Mouse (Mus musculus) gastrocnemius, postnatal 10 days (tissue): ENCODE measurements around the gene Gp1ba. TPM values are rescaled to one million over a fixed set of nuclear protein-coding genes. Genes with fewer than 3 reads are reported as not detected.

Experiments
- DNase-seq: peaks from one replicate; pipeline ENCODE4 v3.0.0; 2021; ENCODE audit warnings: mixed read lengths
- total RNA-seq, 2 experiments: library from RNA; stranded (reverse); gene quantifications; 2 replicates each; pipeline ENCODE4 v1.2.3; 2021

Gene Gp1ba
- total RNA-seq, 2 experiments from 2014 or later, result 0.12 to 0.29 TPM

- no peak for DNase-seq
These were observed 31.6 kb downstream of the Gp1ba start for GRCm38 (mm10) chr11:70670483-70670882.

GRCm38 (mm10) chr11:70671333-70672047, 32.6 kb downstream of the Gp1ba start:
- no peak for DNase-seq

GRCm38 (mm10) chr11:70674014-70674413, 35.1 kb downstream of the Gp1ba start:
- no peak for DNase-seq

GRCm38 (mm10) chr11:70674501-70674900, 35.6 kb downstream of the Gp1ba start:
- no peak for DNase-seq

GRCm38 (mm10) chr11:70678092-70678491, 39.2 kb downstream of the Gp1ba start:
- no peak for DNase-seq

GRCm38 (mm10) chr11:70678576-70678975, 39.7 kb downstream of the Gp1ba start:
- no peak for DNase-seq

- DNase-seq, result no peak
These were observed 40.4 kb downstream of the Gp1ba start for GRCm38 (mm10) chr11:70679361-70679760.

GRCm38 (mm10) chr11:70679894-70680293, 41.0 kb downstream of the Gp1ba start:
- no peak for DNase-seq

GRCm38 (mm10) chr11:70681170-70681569, 42.2 kb downstream of the Gp1ba start:
- DNase-seq, result no peak

GRCm38 (mm10) chr11:70681897-70682581, 43.1 kb downstream of the Gp1ba start:
- DNase-seq, result no peak

GRCm38 (mm10) chr11:70683640-70684039, 44.7 kb downstream of the Gp1ba start:
- DNase-seq, result no peak

GRCm38 (mm10) chr11:70686901-70687566, 48.1 kb downstream of the Gp1ba start:
- peak; percentile 47 for DNase-seq

- DNase-seq, result peak; percentile 90
These were observed 48.8 kb downstream of the Gp1ba start, which contains the start of gene Camta2 for GRCm38 (mm10) chr11:70687601-70688199. Gene Camta2 (minus strand): TSS chr11:70688105.

GRCm38 (mm10) chr11:70688372-70688771, 49.5 kb downstream of the Gp1ba start:
- no peak for DNase-seq

GRCm38 (mm10) chr11:70689578-70689977, 50.7 kb downstream of the Gp1ba start:
- no peak for DNase-seq

Other genes starting within 250 kb of the Gp1ba start
- gene Pelp1, start 229.1 kb upstream of the Gp1ba start, total RNA-seq, result 10 to 100 TPM; 20.2 to 21.4 TPM
- 10 to 100 TPM; 11.0 TPM for gene Arrb2, start 206.5 kb upstream of the Gp1ba start, total RNA-seq
- 10 to 100 TPM in 1 of 2 experiments, 1 to 10 TPM in 1; 7.6 to 11.0 TPM for gene Med11, start 187.2 kb upstream of the Gp1ba start, total RNA-seq
- gene Zmynd15, start 179.7 kb upstream of the Gp1ba start, total RNA-seq, result 1 to 10 TPM in 1 of 2 experiments, under 1 TPM in 1; 0.52 to 1.6 TPM
- gene Cxcl16, start 179.1 kb upstream of the Gp1ba start, total RNA-seq, result 1 to 10 TPM; 3.4 to 5.1 TPM
- not detected for gene Tm4sf5, start 133.9 kb upstream of the Gp1ba start, total RNA-seq
- gene Vmo1, start 124.5 kb upstream of the Gp1ba start, total RNA-seq, result not detected
- gene Gltpd2, start 119.9 kb upstream of the Gp1ba start, total RNA-seq, result not detected
- 100 to 1,000 TPM; 326 to 361 TPM for gene Psmb6, start 113.8 kb upstream of the Gp1ba start, total RNA-seq
- not detected for gene Gm40193, start 106.2 kb upstream of the Gp1ba start, total RNA-seq
- gene Pld2, start 99.1 kb upstream of the Gp1ba start, total RNA-seq, result 10 to 100 TPM; 16.4 to 21.3 TPM
- 10 to 100 TPM; 28.6 to 37.0 TPM for gene Mink1, start 76.2 kb upstream of the Gp1ba start, total RNA-seq
- not detected for gene 4930544D05Rik, start 23.3 kb upstream of the Gp1ba start, total RNA-seq
- 10 to 100 TPM; 30.7 to 35.0 TPM for gene Chrne, start 19.9 kb upstream of the Gp1ba start, total RNA-seq
- gene Rnf167, start 8.1 kb downstream of the Gp1ba start, total RNA-seq, result 10 to 100 TPM; 41.9 to 43.7 TPM
- 100 to 1,000 TPM; 252 to 283 TPM for gene Slc25a11, start 8.4 kb downstream of the Gp1ba start, total RNA-seq
- 100 to 1,000 TPM; 465 to 491 TPM for gene Pfn1, start 15.5 kb downstream of the Gp1ba start, total RNA-seq
- gene Eno3, start 18.1 kb downstream of the Gp1ba start, total RNA-seq, result 1,000 to 10,000 TPM; 5,193 to 5,983 TPM
- 100 to 1,000 TPM; 131 to 133 TPM for gene Spag7, start 30.3 kb downstream of the Gp1ba start, total RNA-seq
- gene Camta2, start 49.0 kb downstream of the Gp1ba start, total RNA-seq, result 10 to 100 TPM; 20.6 to 21.8 TPM
- gene Inca1, start 61.0 kb downstream of the Gp1ba start, total RNA-seq, result 1 to 10 TPM; 1.6 to 2.5 TPM
- gene Kif1c, start 61.4 kb downstream of the Gp1ba start, total RNA-seq, result 100 to 1,000 TPM; 195 to 205 TPM
- 10 to 100 TPM; 11.6 to 12.4 TPM for gene Zfp3, start 125.1 kb downstream of the Gp1ba start, total RNA-seq
- not detected for gene Scimp, start 173.5 kb downstream of the Gp1ba start, total RNA-seq
- gene Rabep1, start 205.7 kb downstream of the Gp1ba start, total RNA-seq, result 10 to 100 TPM; 27.5 to 30.4 TPM